Mouse (Mus musculus) midbrain, embryonic 11.5 days (tissue): ENCODE results near the gene Slc26a1. TPM values are rescaled to one million over a fixed set of nuclear protein-coding genes. Genes with fewer than 3 reads are reported as not detected.

Source experiments
- ATAC-seq: fragments of 200-750 bp; cut with Nextera tagmentation; 2 replicates; pipeline ENCODE4 v1.8.0; 2017; ENCODE audit warnings: moderate TSS enrichment, moderate library complexity; ENCODE audit not compliant: low FRiP score
- DNase-seq: peaks from one replicate; pipeline ENCODE4 v3.0.0; 2015; ENCODE audit warnings: low spot score; ENCODE audit errors: missing footprints
- H3K27ac ChIP-seq: fragments of 300-500 bp; sonication (generic); 2 replicates; pipeline ENCODE4 v1.5.1; 2014; ENCODE audit warnings: low read depth, low read length
- H3K27me3 ChIP-seq: fragments of 300-500 bp; sonication (generic); 2 replicates; pipeline ENCODE4 v1.6.1; 2014; ENCODE audit warnings: mild to moderate bottlenecking, low read length, moderate library complexity, mixed read lengths; ENCODE audit not compliant: control insufficient read depth, insufficient read depth
- H3K36me3 ChIP-seq: fragments of 300-500 bp; sonication (generic); 2 replicates; pipeline ENCODE4 v1.6.1; 2014; ENCODE audit warnings: mild to moderate bottlenecking, low read length, moderate library complexity, mixed read lengths; ENCODE audit not compliant: control insufficient read depth, insufficient read depth
- H3K4me1 ChIP-seq: fragments of 300-500 bp; sonication (generic); 2 replicates; pipeline ENCODE4 v1.6.1; 2014; ENCODE audit warnings: low read length; ENCODE audit not compliant: control insufficient read depth, insufficient read depth
- H3K4me2 ChIP-seq: fragments of 300-500 bp; sonication (generic); 2 replicates; pipeline ENCODE4 v1.6.1; 2014; ENCODE audit warnings: mild to moderate bottlenecking, moderate library complexity
- H3K4me3 ChIP-seq: fragments of 300-500 bp; sonication (generic); 2 replicates; pipeline ENCODE4 v1.5.1; 2014; ENCODE audit warnings: low read depth, low read length
- H3K9ac ChIP-seq: fragments of 300-500 bp; sonication (generic); 2 replicates; pipeline ENCODE4 v1.6.1; 2014; ENCODE audit warnings: low read length
- H3K9me3 ChIP-seq: fragments of 300-500 bp; sonication (generic); 2 replicates; pipeline ENCODE4 v1.6.1; 2016; ENCODE audit warnings: low read length; ENCODE audit not compliant: control insufficient read depth
- WGBS: fragments of 180-500 bp; shearing (Covaris S2); extraction: QIAGEN DNeasy Blood & Tissue Kit; methylation state at CpG from one replicate; pipeline ENCODE4 v1.1.7; 2014; 5-methylcytosine and 5-hydroxymethylcytosine counted together
- polyA plus RNA-seq: library from polyadenylated mRNA; unstranded; fragments of >200 nt; fragmentation: Nextera tagmentation; extraction: Ambion mirVana; gene quantifications from 2 replicates; pipeline ENCODE4 v1.2.1, GENCODE M21; 2014

Gene Slc26a1
- polyA plus RNA-seq, 1 experiment from 2014 or later = 0.81 TPM

DNA sequence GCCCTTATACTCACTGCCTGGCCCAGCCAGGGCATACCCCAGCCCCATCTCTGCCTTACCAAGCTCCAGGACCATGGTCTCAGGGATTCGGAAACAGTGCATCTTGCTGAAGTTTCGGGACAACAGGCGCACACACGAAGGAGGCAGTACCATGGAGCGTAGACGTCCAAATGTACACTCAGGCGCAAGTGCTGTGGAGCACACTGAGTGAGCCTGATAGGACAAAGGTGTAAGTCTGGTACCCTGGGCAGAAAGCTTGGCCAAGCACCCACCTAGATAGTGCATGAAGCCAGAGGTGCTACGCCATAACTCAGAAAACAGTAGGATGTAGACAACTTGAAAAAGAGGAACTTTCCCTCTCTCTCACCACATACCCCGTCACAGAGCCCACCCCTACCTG, 20.0 kb downstream of the Slc26a1 start:
- WGBS = 96% methylated on average over 9 of the region's 9 CpGs
- no peak overlapping the region for H3K9ac ChIP-seq
- H3K4me2 ChIP-seq = no peak overlapping the region
- no peak overlapping the region for H3K27ac ChIP-seq
- H3K4me1 ChIP-seq = peaks cover 8% of the 10 kb centered on the region
- peak; percentile 59 for DNase-seq
- no peak overlapping the region for H3K4me3 ChIP-seq
- no peaks in the 10 kb centered on the region for H3K27me3 ChIP-seq
- H3K9me3 ChIP-seq = no peaks in the 10 kb centered on the region
- peaks cover 11% of the 10 kb centered on the region for H3K36me3 ChIP-seq
- ATAC-seq = no peak

- DNase-seq (peak; percentile 39), ATAC-seq (no peak)
- Histone ChIP-seq H3K4me2 (no peak overlapping the region), H3K9me3 (no peaks in the 10 kb centered on the region), H3K9ac (no peak overlapping the region), H3K27ac (no peak overlapping the region), H3K4me3 (no peak overlapping the region), H3K4me1 (peaks cover 1% of the 10 kb centered on the region), H3K27me3 (no peaks in the 10 kb centered on the region), H3K36me3 (peaks cover 11% of the 10 kb centered on the region)
- 91% methylated on average over 10 of the region's 10 CpGs for WGBS
These were observed 20.9 kb downstream of the Slc26a1 start for GRCm38 (mm10) chr5:108654444-108654990.

GRCm38 (mm10) chr5:108653341-108653740, 22.0 kb downstream of the Slc26a1 start:
- Histone ChIP-seq H3K4me2 (no peak overlapping the region), H3K27ac (no peak overlapping the region), H3K36me3 (peaks cover 11% of the 10 kb centered on the region), H3K9me3 (no peaks in the 10 kb centered on the region), H3K4me3 (no peak overlapping the region), H3K27me3 (no peaks in the 10 kb centered on the region), H3K4me1 (no peaks in the 10 kb centered on the region), H3K9ac (no peak overlapping the region)
- ATAC-seq (no peak), DNase-seq (no peak)
- WGBS = 88% methylated on average over 6 of the region's 6 CpGs

- ATAC-seq = peak; percentile 45; the same call in 1 of the 2 replicates
- no peak overlapping the region for H3K27ac ChIP-seq
- no peak overlapping the region for H3K9ac ChIP-seq
- 68% methylated on average over 1 of the region's 1 CpGs for WGBS
- no peaks in the 10 kb centered on the region for H3K9me3 ChIP-seq
- peak; percentile 83 for DNase-seq
- no peak overlapping the region for H3K4me2 ChIP-seq
- no peak overlapping the region for H3K4me3 ChIP-seq
- H3K4me1 ChIP-seq = no peaks in the 10 kb centered on the region
- H3K36me3 ChIP-seq = peaks cover 11% of the 10 kb centered on the region
- no peaks in the 10 kb centered on the region for H3K27me3 ChIP-seq
These were observed 23.5 kb downstream of the Slc26a1 start for GRCm38 (mm10) chr5:108651823-108652222.

- Histone ChIP-seq H3K4me1 (no peaks in the 10 kb centered on the region), H3K27ac (no peak overlapping the region), H3K9me3 (no peaks in the 10 kb centered on the region), H3K27me3 (no peaks in the 10 kb centered on the region), H3K4me3 (no peak overlapping the region), H3K9ac (no peak overlapping the region), H3K36me3 (peaks cover 11% of the 10 kb centered on the region), H3K4me2 (no peak overlapping the region)
- peak; percentile 77 for DNase-seq
- no peak for ATAC-seq
- 84% methylated on average over 5 of the region's 5 CpGs for WGBS
These were observed 24.1 kb downstream of the Slc26a1 start for GRCm38 (mm10) chr5:108651136-108651720.

- H3K4me3 ChIP-seq = no peak overlapping the region
These were observed 25.0 kb downstream of the Slc26a1 start for GRCm38 (mm10) chr5:108650341-108650740.

DNA sequence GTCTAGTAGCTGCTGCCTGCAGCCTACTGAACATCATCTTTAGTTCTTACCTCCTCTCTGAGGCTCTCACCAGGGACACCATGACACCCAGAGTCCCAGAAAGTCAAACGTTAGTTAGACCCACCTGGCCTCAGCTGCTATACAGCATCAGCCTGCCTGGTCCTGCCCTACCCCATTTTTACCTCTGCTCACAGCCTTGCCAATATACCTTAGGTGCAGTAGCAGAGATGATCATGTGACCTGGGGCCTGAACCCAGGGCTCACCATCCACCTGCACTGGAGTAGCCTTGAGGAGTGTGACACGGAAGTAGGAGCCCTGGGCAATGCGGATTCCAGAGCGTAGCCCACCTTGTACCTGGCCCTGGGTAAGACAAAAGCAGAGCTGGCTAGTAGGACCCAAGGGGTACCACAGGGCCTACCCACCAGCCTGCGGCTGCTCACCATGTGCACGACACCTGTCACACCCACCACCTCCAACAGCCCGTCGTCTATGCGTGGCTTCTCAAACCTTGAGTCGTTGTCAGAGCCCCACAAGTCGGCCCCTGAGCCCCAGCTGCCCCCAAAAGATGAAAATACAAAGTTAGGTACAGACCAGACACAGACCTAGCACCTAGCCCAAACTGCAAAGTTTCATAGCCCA, 26.3 kb downstream of the Slc26a1 start:
- no peak overlapping the region for H3K4me3 ChIP-seq
- 91% methylated on average over 11 of the region's 11 CpGs for WGBS
- no peak overlapping the region for H3K27ac ChIP-seq
- peaks cover 7% of the 10 kb centered on the region for H3K36me3 ChIP-seq
- H3K4me2 ChIP-seq = no peak overlapping the region
- no peak for ATAC-seq
- peak; percentile 70 for DNase-seq
- H3K4me1 ChIP-seq = no peaks in the 10 kb centered on the region
- no peak overlapping the region for H3K9ac ChIP-seq
- H3K27me3 ChIP-seq = no peaks in the 10 kb centered on the region
- no peaks in the 10 kb centered on the region for H3K9me3 ChIP-seq

More at GRCm38 (mm10) chr5:108650341-108650740, 25.0 kb downstream of the Slc26a1 start:
- H3K36me3 ChIP-seq = peaks cover 11% of the 10 kb centered on the region
- no peak overlapping the region for H3K9ac ChIP-seq
- no peak overlapping the region for H3K4me2 ChIP-seq
- ATAC-seq (no peak), DNase-seq (no peak)
- no peaks in the 10 kb centered on the region for H3K27me3 ChIP-seq
- H3K9me3 ChIP-seq = no peaks in the 10 kb centered on the region
- H3K27ac ChIP-seq = no peak overlapping the region
- no peaks in the 10 kb centered on the region for H3K4me1 ChIP-seq
- 88% methylated on average over 7 of the region's 7 CpGs for WGBS

DNA sequence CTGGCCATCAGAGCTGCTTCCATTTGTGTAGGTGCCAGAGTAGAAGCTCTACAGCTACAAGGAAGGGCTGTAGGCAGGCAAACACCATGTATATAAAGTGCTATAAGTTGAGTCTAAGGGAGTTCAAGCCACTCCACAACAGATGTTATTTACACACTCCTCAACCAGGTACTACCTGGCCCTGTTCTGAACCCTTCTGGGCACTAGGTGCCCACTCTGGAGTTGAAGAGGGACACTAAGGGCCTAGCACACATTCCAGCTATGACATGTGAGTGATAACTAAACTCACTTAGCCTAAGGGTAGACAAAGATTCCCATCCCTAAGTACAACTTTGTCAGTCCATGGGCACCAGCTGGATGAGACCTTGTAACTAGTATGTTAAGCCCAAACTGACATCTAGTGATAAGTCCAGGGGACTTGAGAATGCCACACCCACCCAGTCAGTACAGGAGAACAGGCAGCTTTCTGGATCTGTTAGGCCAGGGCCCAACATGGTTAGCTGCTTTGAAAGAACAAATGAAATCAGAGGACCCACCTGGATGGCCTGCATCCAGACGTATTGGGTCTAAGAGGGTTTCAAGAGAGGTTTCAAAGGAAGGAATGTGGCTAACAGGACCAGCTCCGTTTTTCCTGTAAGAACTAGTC, 27.4 kb downstream of the Slc26a1 start:
- H3K4me3 ChIP-seq = no peak overlapping the region
- ATAC-seq = no peak
- H3K9ac ChIP-seq = no peak overlapping the region
- H3K27ac ChIP-seq = no peak overlapping the region
- H3K4me2 ChIP-seq = no peak overlapping the region
- no peaks in the 10 kb centered on the region for H3K4me1 ChIP-seq
- H3K9me3 ChIP-seq = no peaks in the 10 kb centered on the region
- H3K36me3 ChIP-seq = no peaks in the 10 kb centered on the region
- peak; percentile 51 for DNase-seq
- H3K27me3 ChIP-seq = no peaks in the 10 kb centered on the region
- WGBS = 89% methylated on average over 2 of the region's 2 CpGs

DNA sequence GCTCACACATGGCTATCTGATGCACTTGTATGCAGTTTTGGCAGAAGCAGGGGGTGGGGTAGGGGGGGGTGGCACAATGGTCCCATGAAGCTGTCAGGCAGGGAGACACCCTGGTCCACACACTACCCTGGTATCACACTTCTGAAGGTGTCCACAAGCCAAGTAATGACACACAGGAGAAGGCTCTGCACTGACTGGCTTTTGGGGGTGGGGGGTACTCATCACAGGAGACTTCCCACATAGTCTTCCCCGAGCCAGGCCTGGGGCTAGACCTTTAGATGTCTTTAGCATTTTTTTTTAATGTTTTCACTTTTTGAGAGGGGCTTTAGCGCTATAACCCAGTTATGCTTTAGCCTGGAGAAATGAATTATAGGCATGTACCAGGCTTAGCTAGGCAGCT, 28.1 kb downstream of the Slc26a1 start:
- peak; percentile 59 for DNase-seq
- Histone ChIP-seq H3K9ac (no peak overlapping the region), H3K4me3 (no peak overlapping the region), H3K36me3 (no peaks in the 10 kb centered on the region), H3K4me2 (no peak overlapping the region), H3K9me3 (no peaks in the 10 kb centered on the region), H3K27me3 (no peaks in the 10 kb centered on the region), H3K4me1 (no peaks in the 10 kb centered on the region), H3K27ac (no peak overlapping the region)
- 94% methylated on average over 2 of the region's 2 CpGs for WGBS
- ATAC-seq = no peak
